Mouse (Mus musculus) bone marrow macrophage, adult 2 months (primary cell): ENCODE measurements around the gene Shb.

ENCODE experiments used
- CTCF ChIP-seq: IDR thresholded peaks from 2 replicates; pipeline ENCODE4 v1.5.1; 2012; ENCODE audit warnings: low read depth, mild to moderate bottlenecking, low read length, moderate library complexity
- POLR2A ChIP-seq: IDR thresholded peaks from 2 replicates; pipeline ENCODE4 v1.6.1; 2012; ENCODE audit warnings: mild to moderate bottlenecking, low read depth, low read length, borderline replicate concordance

DNA sequence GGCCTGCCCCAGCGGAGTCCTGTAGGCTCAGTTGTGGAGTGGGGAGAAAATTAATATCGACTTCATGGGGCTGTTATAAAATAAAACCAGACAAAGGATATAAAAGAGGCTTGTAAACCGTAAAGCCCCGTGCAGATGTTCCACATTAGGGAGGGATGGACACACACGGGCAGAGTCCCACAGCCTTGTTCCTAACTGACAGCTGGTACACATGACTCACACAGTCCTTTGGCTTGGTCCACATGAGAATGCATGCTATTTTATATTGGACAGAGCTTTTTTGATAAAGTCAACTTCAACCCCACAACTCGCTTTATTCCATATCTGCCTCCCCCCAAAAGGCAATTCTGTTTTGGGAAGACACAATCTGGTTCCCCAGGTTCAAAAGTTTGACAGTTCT, 59.6 kb downstream of the Shb start:
- no peak for TF ChIP-seq CTCF
- TF ChIP-seq POLR2A, result no peak
